Mouse (Mus musculus) lung, embryonic 15.5 days (tissue): ENCODE data around the gene Blcap. TPM values are rescaled to one million over a fixed set of nuclear protein-coding genes. Genes with fewer than 3 reads are reported as not detected.
A peak's percentile ranks its signal among the peaks of the same experiment; 100 is the strongest.

Source experiments
- ATAC-seq: fragments of 200-750 bp; cut with Nextera tagmentation; 2 replicates; pipeline ENCODE4 v1.8.0; 2017; ENCODE audit warnings: moderate number of reproducible peaks, borderline replicate concordance; ENCODE audit not compliant: low FRiP score, low TSS enrichment; ENCODE audit errors: extremely low read depth
- H3K27ac ChIP-seq: fragments of 300-500 bp; sonication (generic); 2 replicates; pipeline ENCODE4 v1.5.1; 2015; ENCODE audit warnings: moderate library complexity, mild to moderate bottlenecking, inconsistent platforms
- H3K27me3 ChIP-seq: fragments of 300-500 bp; sonication (generic); 2 replicates; pipeline ENCODE4 v1.6.1; 2015; ENCODE audit warnings: inconsistent platforms
- H3K36me3 ChIP-seq: fragments of 300-500 bp; sonication (generic); 2 replicates; pipeline ENCODE4 v1.6.1; 2015; ENCODE audit warnings: inconsistent platforms
- H3K4me1 ChIP-seq: fragments of 300-500 bp; sonication (generic); 2 replicates; pipeline ENCODE4 v1.6.1; 2015; ENCODE audit warnings: inconsistent platforms
- H3K4me2 ChIP-seq: fragments of 300-500 bp; sonication (generic); 2 replicates; pipeline ENCODE4 v1.6.1; 2015; ENCODE audit warnings: inconsistent platforms, mild to moderate bottlenecking, moderate library complexity
- H3K4me3 ChIP-seq: fragments of 300-500 bp; sonication (generic); 2 replicates; pipeline ENCODE4 v1.5.1; 2015; ENCODE audit warnings: mild to moderate bottlenecking, inconsistent platforms
- H3K9ac ChIP-seq: fragments of 300-500 bp; sonication (generic); 2 replicates; pipeline ENCODE4 v1.6.1; 2015; ENCODE audit warnings: inconsistent platforms
- H3K9me3 ChIP-seq: fragments of 300-500 bp; sonication (generic); 2 replicates; pipeline ENCODE4 v1.6.1; 2016; ENCODE audit warnings: inconsistent platforms
- WGBS: fragments of 180-500 bp; shearing (Covaris S2); methylation state at CpG from one replicate; pipeline ENCODE4 v1.1.7; 2015; 5-methylcytosine and 5-hydroxymethylcytosine counted together
- polyA plus RNA-seq: library from polyadenylated mRNA; unstranded; fragments of >200 nt; fragmentation: Nextera tagmentation; extraction: Ambion mirVana; gene quantifications from 2 replicates; pipeline ENCODE4 v1.2.1, GENCODE M21; 2015

The Blcap gene
- polyA plus RNA-seq, 1 experiment from 2014 or later: 48.1 TPM

- ATAC-seq: no peak
- peak overlapping the region; percentile 51 for H3K27ac ChIP-seq
- WGBS: 17% methylated on average over 7 of the region's 7 CpGs
- H3K4me1 ChIP-seq: peaks cover 32% of the 10 kb centered on the region
- H3K9me3 ChIP-seq: no peaks in the 10 kb centered on the region
- no peaks in the 10 kb centered on the region for H3K27me3 ChIP-seq
- H3K4me2 ChIP-seq: no peak overlapping the region
- no peaks in the 10 kb centered on the region for H3K36me3 ChIP-seq
- H3K9ac ChIP-seq: no peak overlapping the region
- no peak overlapping the region for H3K4me3 ChIP-seq
Measured at GRCm38 (mm10) chr2:157537118-157537517, 34.0 kb downstream of the Blcap start.

DNA sequence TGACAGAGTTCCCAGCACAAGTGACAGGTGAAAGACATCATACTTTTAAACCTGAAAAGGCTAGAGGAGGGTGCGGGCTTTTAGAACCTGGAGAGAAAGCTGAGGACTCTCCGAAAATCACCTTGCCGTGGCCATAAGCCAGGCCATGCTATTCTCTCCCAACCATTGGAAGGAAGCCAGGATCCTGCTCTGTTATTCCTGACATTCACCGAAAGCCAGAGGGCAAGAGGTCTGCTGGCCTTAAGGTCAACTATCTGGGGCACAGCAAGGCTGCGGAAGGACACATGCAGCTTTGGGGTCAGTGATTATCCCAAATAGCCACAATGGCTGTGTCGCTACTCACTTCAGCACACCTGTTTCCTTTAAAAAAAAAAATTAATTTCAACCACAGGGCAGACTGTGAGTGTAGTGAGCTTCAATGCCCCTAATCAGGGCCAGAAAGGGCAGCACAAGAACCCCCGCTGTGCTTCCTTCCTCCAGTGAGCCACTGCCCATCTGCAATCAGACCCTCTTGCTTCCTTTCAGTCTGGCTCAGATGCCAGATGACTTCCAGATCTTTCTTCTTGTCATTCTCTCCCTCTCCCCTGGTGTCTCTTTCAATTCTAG is 34.5 kb downstream of the Blcap start:
- H3K27ac ChIP-seq: peak overlapping the region; percentile 51
- H3K4me1 ChIP-seq: peaks cover 35% of the 10 kb centered on the region
- no peaks in the 10 kb centered on the region for H3K27me3 ChIP-seq
- no peak overlapping the region for H3K4me3 ChIP-seq
- no peak overlapping the region for H3K4me2 ChIP-seq
- ATAC-seq: no peak
- no peaks in the 10 kb centered on the region for H3K9me3 ChIP-seq
- H3K36me3 ChIP-seq: no peaks in the 10 kb centered on the region
- no peak overlapping the region for H3K9ac ChIP-seq
- WGBS: 43% methylated on average over 7 of the region's 7 CpGs

DNA sequence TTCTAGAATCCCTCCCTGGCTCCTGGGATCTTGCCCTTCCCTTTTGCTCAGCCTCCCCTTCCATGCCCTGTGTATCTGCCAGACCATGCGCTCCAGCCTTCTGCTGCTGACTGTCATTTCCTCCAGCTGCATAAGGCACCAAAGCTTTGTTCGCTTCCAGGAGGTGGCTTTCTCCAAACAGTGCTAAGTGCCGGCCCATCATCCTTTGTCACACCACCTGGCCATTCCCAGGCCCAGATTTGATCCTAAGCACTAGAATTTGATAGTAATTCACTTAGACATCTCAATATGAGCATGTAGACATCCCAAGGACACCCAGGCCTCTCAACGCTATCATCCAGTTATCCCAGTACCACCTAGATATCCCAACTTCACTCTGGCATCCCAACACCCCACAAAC is 36.9 kb downstream of the Blcap start:
- H3K4me3 ChIP-seq: no peak overlapping the region
- peaks cover 18% of the 10 kb centered on the region for H3K4me1 ChIP-seq
- H3K27me3 ChIP-seq: no peaks in the 10 kb centered on the region
- H3K27ac ChIP-seq: no peak overlapping the region
- no peak overlapping the region for H3K9ac ChIP-seq
- WGBS: 69% methylated on average over 4 of the region's 4 CpGs
- no peak overlapping the region for H3K4me2 ChIP-seq
- no peaks in the 10 kb centered on the region for H3K36me3 ChIP-seq
- no peaks in the 10 kb centered on the region for H3K9me3 ChIP-seq
- ATAC-seq: no peak

DNA sequence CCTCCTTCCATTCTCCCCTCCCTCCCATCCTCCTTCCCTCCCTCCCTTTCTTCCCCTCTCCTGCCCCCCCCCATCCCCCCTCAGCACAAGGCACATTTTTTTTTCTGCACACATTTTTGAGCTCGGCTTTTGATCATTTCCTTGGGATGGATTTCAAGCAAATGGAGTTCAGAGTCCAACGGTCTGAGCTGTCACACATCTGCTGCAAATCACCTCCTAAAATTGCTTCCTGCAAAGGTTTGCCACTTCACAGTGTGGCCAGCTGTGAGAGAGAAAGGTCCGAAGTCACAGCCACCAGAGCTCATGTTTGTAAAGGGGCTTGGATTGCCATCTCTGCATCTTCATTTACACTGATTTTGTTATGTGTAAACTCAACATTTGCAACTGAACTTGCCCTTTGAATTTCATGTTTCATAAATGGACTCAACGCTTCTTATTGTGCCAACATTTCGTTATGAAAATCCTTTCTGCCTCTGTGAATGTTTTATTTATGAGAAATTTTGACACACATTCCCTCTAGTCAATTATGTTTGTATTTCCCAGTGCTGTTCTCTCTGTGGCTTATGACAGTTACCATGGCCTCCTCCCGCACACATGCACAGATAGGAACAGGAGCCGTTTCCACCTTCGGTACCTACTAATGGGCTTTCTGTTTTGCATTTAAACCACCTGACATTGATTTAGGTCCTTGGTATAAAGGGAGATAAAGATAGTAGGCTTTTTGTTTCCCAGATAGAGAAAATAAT is 39.2 kb downstream of the Blcap start:
- H3K4me2 ChIP-seq: no peak overlapping the region
- H3K4me1 ChIP-seq: peaks cover 10% of the 10 kb centered on the region
- H3K27ac ChIP-seq: no peak overlapping the region
- H3K9me3 ChIP-seq: no peaks in the 10 kb centered on the region
- no peak for ATAC-seq
- no peaks in the 10 kb centered on the region for H3K27me3 ChIP-seq
- 33% methylated on average over 8 of the region's 8 CpGs for WGBS
- no peak overlapping the region for H3K9ac ChIP-seq
- no peak overlapping the region for H3K4me3 ChIP-seq
- H3K36me3 ChIP-seq: no peaks in the 10 kb centered on the region

DNA sequence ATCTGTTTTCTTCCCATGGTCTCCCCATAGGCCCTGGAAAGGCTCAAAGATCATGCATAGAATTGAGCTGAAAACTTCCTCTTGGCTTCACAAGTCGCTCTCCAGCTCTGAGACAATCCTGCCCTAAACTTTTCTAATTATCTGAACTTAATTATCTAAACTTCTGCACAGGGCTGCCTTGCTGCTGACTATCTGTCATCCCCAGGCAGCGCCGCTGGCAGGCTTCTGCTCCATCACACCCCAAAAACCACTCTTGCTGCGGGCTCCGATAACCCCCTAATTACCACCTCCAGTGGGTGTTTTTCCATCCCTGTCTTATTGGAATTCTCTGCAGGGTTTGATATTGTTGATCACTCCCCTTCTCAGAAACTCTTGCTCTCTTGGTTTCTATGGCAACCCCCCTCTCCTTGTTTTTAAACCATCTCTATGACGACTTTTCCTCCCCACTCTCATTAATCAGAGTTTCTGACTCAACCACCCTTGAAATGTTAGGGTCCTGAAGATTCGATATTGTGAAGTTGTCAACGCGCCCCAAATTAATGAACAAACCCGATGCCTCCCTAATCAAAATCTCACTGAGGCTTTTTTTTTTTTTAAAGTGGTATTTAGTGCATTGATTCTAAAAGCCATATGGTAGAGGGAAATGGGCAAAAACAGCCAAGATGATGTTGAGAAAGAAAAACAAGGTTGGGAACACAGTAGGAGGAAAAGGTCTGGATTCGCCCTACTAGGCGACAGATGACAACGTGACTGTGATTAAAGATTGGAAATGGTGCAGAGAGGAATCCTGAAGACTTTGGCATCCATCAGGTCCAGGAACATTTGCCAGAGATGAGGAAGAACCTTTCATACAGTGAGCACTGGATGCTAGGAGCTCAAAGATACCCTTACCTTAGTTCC is 40.8 kb downstream of the Blcap start:
- H3K27me3 ChIP-seq: no peaks in the 10 kb centered on the region
- H3K9me3 ChIP-seq: no peaks in the 10 kb centered on the region
- no peaks in the 10 kb centered on the region for H3K36me3 ChIP-seq
- H3K4me1 ChIP-seq: peaks cover 3% of the 10 kb centered on the region; the same call in 1 of the 2 replicates
- H3K4me3 ChIP-seq: no peak overlapping the region
- H3K4me2 ChIP-seq: no peak overlapping the region
- H3K27ac ChIP-seq: no peak overlapping the region
- no peak for ATAC-seq
- WGBS: 62% methylated on average over 13 of the region's 13 CpGs
- H3K9ac ChIP-seq: no peak overlapping the region

GRCm38 (mm10) chr2:157522556-157522955 is 48.5 kb downstream of the Blcap start:
- Histone ChIP-seq H3K9ac (no peak overlapping the region), H3K4me2 (no peak overlapping the region), H3K36me3 (no peaks in the 10 kb centered on the region), H3K27ac (no peak overlapping the region), H3K9me3 (no peaks in the 10 kb centered on the region), H3K27me3 (no peaks in the 10 kb centered on the region), H3K4me3 (no peak overlapping the region), H3K4me1 (no peaks in the 10 kb centered on the region)
- 67% methylated on average over 3 of the region's 3 CpGs for WGBS
- no peak for ATAC-seq

- H3K4me2 ChIP-seq: no peak overlapping the region
- 20% methylated on average over 5 of the region's 5 CpGs for WGBS
Measured at GRCm38 (mm10) chr2:157520496-157520895, 50.6 kb downstream of the Blcap start.

GRCm38 (mm10) chr2:157519452-157519851 is 51.6 kb downstream of the Blcap start:
- H3K27ac ChIP-seq: no peak overlapping the region
- no peak overlapping the region for H3K4me2 ChIP-seq
- 48% methylated on average over 6 of the region's 6 CpGs for WGBS
- H3K4me1 ChIP-seq: peaks cover 3% of the 10 kb centered on the region
- no peak overlapping the region for H3K4me3 ChIP-seq
- no peaks in the 10 kb centered on the region for H3K36me3 ChIP-seq
- H3K9ac ChIP-seq: no peak overlapping the region
- H3K9me3 ChIP-seq: no peaks in the 10 kb centered on the region
- H3K27me3 ChIP-seq: peaks cover under 1% of the 10 kb centered on the region; the same call in 1 of the 2 replicates
- ATAC-seq: no peak

More at GRCm38 (mm10) chr2:157520496-157520895, 50.6 kb downstream of the Blcap start:
- H3K27ac ChIP-seq: no peak overlapping the region
- no peaks in the 10 kb centered on the region for H3K4me1 ChIP-seq
- no peaks in the 10 kb centered on the region for H3K36me3 ChIP-seq
- H3K9ac ChIP-seq: no peak overlapping the region
- H3K9me3 ChIP-seq: no peaks in the 10 kb centered on the region
- no peaks in the 10 kb centered on the region for H3K27me3 ChIP-seq
- no peak for ATAC-seq
- no peak overlapping the region for H3K4me3 ChIP-seq

GRCm38 (mm10) chr2:157518451-157518850 is 52.6 kb downstream of the Blcap start:
- H3K4me2 ChIP-seq: no peak overlapping the region
- peaks cover 11% of the 10 kb centered on the region for H3K4me1 ChIP-seq
- peaks cover 3% of the 10 kb centered on the region; the same call in 1 of the 2 replicates for H3K27me3 ChIP-seq
- H3K36me3 ChIP-seq: no peaks in the 10 kb centered on the region
- H3K27ac ChIP-seq: no peak overlapping the region
- H3K4me3 ChIP-seq: no peak overlapping the region
- no peak for ATAC-seq
- WGBS: 35% methylated on average over 7 of the region's 7 CpGs
- no peaks in the 10 kb centered on the region for H3K9me3 ChIP-seq
- no peak overlapping the region for H3K9ac ChIP-seq

DNA sequence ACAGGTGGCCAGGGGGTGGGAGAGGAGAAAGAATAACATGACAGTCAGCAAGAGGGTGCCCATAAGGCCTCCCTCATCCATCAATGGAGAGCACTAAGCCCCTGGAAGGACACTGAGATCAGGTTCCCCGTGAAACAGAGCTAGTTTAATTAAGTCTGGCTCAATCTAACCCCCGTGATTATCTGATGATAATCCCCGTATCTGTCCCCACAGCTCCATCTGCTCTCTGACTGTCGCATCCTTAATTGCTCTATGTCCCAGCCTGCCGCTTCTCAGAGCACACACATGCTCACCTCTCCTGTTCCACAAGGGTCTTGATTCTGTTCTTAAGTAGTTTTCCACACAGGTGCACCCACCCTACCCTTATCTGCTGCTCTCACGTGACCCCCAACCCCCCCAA is 53.5 kb downstream of the Blcap start:
- no peak overlapping the region for H3K9ac ChIP-seq
- no peaks in the 10 kb centered on the region for H3K9me3 ChIP-seq
- H3K4me1 ChIP-seq: peaks cover 11% of the 10 kb centered on the region
- no peak overlapping the region for H3K4me3 ChIP-seq
- H3K27ac ChIP-seq: no peak overlapping the region
- H3K36me3 ChIP-seq: no peaks in the 10 kb centered on the region
- no peak overlapping the region for H3K4me2 ChIP-seq
- no peak for ATAC-seq
- peaks cover 3% of the 10 kb centered on the region; the same call in 1 of the 2 replicates for H3K27me3 ChIP-seq
- 53% methylated on average over 6 of the region's 6 CpGs for WGBS

DNA sequence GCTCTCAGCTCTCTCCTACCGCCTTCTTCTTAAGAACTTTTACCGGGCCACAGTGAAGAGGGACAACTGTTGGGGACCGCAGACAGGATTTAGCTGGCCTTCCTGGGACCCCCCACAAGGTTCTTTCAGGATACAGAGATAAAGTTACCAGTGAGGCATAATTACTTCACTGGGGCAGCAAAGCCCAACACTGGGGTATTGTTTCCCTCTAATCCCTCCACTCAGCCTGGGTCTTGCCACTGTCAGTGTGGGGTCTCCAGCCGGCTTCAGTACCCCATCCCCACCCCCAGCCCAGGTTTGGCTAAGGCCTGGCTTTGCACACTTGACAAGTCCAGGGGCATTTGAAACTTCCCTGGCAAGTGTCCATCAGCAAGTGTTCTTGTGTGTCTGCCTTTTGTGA is 56.7 kb downstream of the Blcap start:
- H3K4me2 ChIP-seq: no peak overlapping the region
- H3K9ac ChIP-seq: no peak overlapping the region
- H3K27me3 ChIP-seq: peaks cover 3% of the 10 kb centered on the region; the same call in 1 of the 2 replicates
- ATAC-seq: no peak
- peaks cover 11% of the 10 kb centered on the region for H3K4me1 ChIP-seq
- no peak overlapping the region for H3K4me3 ChIP-seq
- 17% methylated on average over 4 of the region's 4 CpGs for WGBS
- no peak overlapping the region for H3K27ac ChIP-seq
- H3K36me3 ChIP-seq: no peaks in the 10 kb centered on the region
- H3K9me3 ChIP-seq: no peaks in the 10 kb centered on the region
